Mouse (Mus musculus): ENCODE measurements around the gene Olfr205. TPM values are rescaled to one million over a fixed set of nuclear protein-coding genes. Genes with fewer than 3 reads are reported as not detected.
"Not testable (repeated sequence)": the region's sequence is repeated elsewhere in the genome, so short reads cannot be mapped to it uniquely, and the experiment has no call there.

The Olfr205 gene
- polyA plus RNA-seq (2012; ENCODE audit: insufficient read depth, insufficient read length, missing spikeins), result not detected in 2 replicates

DNA sequence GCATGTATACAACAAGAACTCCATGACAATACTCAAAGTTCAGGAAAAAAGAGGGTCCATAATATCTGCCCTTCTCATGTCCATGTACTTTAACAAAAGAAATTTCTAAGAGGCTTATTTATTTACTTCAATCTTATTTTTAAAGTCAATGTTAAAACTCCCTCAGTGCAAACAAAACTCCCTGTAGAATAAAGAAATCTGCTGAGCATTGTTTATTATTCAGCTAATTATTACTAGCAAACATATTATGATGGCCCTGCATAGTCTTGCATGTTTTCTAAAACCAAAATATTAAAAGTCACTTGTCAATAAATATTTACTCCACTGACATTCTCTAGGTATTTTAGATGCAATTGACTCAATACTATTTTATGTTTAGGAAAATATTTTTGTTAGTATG lies at the start of gene Olfr205:
TSS of gene Olfr205 (minus strand) at position 101 of the 400 bp plus-strand sequence.
- Histone ChIP-seq H3K27ac (replicated peaks; ENCODE audit: low read depth, low read length) (no peak within 1 kb of the TSS), H3K4me1 (ENCODE audit: control insufficient read depth, insufficient read depth, insufficient read length, low read length) (no peaks in the 10 kb centered on the region), H3K4me3 (ENCODE audit: insufficient read depth, low read depth, low read length) (no peak within 1 kb of the TSS)

DNA sequence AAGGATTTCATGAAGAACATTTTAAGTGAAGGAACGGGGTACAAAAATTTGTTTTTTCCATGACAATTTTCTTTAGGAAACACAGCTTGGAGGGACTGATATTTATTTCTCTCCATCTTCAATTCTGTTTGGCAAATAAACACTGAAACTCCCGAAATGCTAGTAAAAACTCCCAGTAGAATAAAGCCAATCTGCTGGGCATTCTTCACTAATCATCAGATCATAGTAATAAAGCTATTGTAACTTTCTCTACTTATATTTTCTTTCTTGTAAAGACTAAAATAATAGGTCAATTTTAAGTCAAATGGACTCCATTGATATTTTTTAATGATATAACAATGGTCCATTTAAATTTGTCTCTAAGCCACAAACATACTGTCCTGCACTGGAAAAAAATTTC lies 33.0 kb upstream of the Olfr205 start, which contains the start of gene Olfr209:
TSS of gene Olfr209 (minus strand) at position 101 of the 400 bp plus-strand sequence.
- no peak within 1 kb of the TSS for H3K4me3 ChIP-seq (ENCODE audit: insufficient read depth, low read depth, low read length)
- H3K4me1 ChIP-seq (ENCODE audit: control insufficient read depth, insufficient read depth, insufficient read length, low read length), result no peaks in the 10 kb centered on the region
- no peak within 1 kb of the TSS for H3K27ac ChIP-seq (replicated peaks; ENCODE audit: low read depth, low read length)

GRCm38 (mm10) chr16:59349146-59349545 lies 18.2 kb upstream of the Olfr205 start, which contains the start of gene Olfr206:
Gene Olfr206 (minus strand): TSS chr16:59349246.
- H3K4me1 ChIP-seq (ENCODE audit: control insufficient read depth, insufficient read depth, insufficient read length, low read length), result no peaks in the 10 kb centered on the region
- H3K27ac ChIP-seq (replicated peaks; ENCODE audit: low read depth, low read length), result no peak within 1 kb of the TSS

DNA sequence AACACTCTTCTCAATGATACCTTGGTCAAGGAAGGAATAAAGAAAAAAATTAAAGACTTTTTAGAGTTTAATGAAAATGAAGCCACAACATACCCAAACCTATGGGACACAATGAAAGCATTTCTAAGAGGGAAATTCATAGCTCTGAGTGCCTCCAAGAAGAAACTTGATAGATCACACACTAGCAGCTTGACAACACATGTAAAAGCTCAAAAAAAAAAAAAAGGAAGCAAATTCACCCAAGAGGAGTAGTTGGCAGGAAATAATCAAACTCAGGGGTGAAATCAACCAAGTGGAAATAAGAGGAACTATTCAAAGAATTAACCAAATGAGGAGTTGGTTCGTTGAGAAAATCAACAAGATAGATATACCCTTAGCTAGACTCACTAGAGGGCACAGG lies 7.7 kb downstream of the Olfr205 start:
- H3K4me3 ChIP-seq (ENCODE audit: insufficient read depth, low read depth, low read length); H3K27ac ChIP-seq (replicated peaks; ENCODE audit: low read depth, low read length); H3K4me1 ChIP-seq (ENCODE audit: control insufficient read depth, insufficient read depth, insufficient read length, low read length): not testable (repeated sequence)

More at GRCm38 (mm10) chr16:59349146-59349545, 18.2 kb upstream of the Olfr205 start, which contains the start of gene Olfr206:
- no peak within 1 kb of the TSS for H3K4me3 ChIP-seq (ENCODE audit: insufficient read depth, low read depth, low read length)

DNA sequence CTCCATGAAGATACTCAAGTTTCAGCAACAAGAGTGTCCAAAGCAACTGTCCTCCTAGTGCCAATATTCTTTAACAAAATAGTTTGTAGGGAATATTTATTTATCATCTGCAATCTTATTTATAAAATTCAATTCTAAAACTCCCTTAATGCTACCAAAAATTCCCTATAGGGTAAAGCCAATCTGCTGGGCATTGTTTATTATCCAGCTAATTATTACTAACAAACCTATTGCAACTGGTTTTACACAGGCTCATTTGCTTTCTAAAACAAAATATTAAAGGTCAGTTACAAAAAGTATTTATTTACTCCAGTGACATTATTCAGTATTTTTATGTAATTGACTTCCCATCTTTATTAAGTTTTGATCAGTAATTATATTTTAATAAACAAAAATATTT lies 12.8 kb downstream of the Olfr205 start, which contains the start of gene Olfr204:
TSS of gene Olfr204 (minus strand) at position 101 of the 400 bp plus-strand sequence.
- Histone ChIP-seq H3K27ac (replicated peaks; ENCODE audit: low read depth, low read length) (no peak within 1 kb of the TSS), H3K4me1 (ENCODE audit: control insufficient read depth, insufficient read depth, insufficient read length, low read length) (no peaks in the 10 kb centered on the region)

GRCm38 (mm10) chr16:59298581-59298980 lies 32.4 kb downstream of the Olfr205 start, which contains the start of gene Olfr203:
Gene Olfr203 (plus strand): TSS chr16:59298881.
- Histone ChIP-seq H3K4me1 (ENCODE audit: control insufficient read depth, insufficient read depth, insufficient read length, low read length) (no peaks in the 10 kb centered on the region), H3K4me3 (ENCODE audit: insufficient read depth, low read depth, low read length) (no peak within 1 kb of the TSS), H3K27ac (replicated peaks; ENCODE audit: low read depth, low read length) (no peak within 1 kb of the TSS)

More for the DNA sequence above, 12.8 kb downstream of the Olfr205 start, which contains the start of gene Olfr204:
- no peak within 1 kb of the TSS for H3K4me3 ChIP-seq (ENCODE audit: insufficient read depth, low read depth, low read length)

- not testable (repeated sequence) for H3K4me3 ChIP-seq (ENCODE audit: insufficient read depth, low read depth, low read length); H3K4me1 ChIP-seq (ENCODE audit: control insufficient read depth, insufficient read depth, insufficient read length, low read length)
Observed at GRCm38 (mm10) chr16:59287576-59287975, 43.4 kb downstream of the Olfr205 start.

GRCm38 (mm10) chr16:59286693-59287092 lies 44.2 kb downstream of the Olfr205 start, which contains the start of gene Olfr202:
Gene Olfr202 (minus strand): TSS chr16:59286793.
- H3K27ac ChIP-seq (replicated peaks; ENCODE audit: low read depth, low read length), result no peak within 1 kb of the TSS
- H3K4me1 ChIP-seq (ENCODE audit: control insufficient read depth, insufficient read depth, insufficient read length, low read length), result no peaks in the 10 kb centered on the region
- no peak within 1 kb of the TSS for H3K4me3 ChIP-seq (ENCODE audit: insufficient read depth, low read depth, low read length)

More at GRCm38 (mm10) chr16:59287576-59287975, 43.4 kb downstream of the Olfr205 start:
- not testable (repeated sequence) for H3K27ac ChIP-seq (replicated peaks; ENCODE audit: low read depth, low read length)

DNA sequence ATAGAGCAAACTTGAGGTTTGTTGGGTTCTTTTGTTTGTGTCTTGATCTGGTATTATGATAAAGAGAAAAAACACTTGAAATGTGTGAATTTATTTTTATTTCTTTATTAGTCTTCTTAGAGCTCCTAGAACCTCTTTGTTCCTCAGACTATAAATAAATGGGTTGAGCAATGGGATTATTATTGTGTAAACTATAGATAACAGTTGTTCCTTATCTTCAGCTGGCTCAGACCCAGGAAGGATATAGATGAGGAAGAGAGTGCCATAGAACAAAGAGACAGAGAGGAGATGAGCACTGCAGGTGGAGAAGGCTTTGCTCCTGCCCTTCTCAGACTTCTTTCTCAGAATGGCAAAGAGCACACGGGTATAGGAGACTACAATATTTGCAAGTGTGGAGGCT lies 47.5 kb downstream of the Olfr205 start:
- Histone ChIP-seq H3K4me1 (ENCODE audit: control insufficient read depth, insufficient read depth, insufficient read length, low read length) (no peaks in the 10 kb centered on the region), H3K27ac (replicated peaks; ENCODE audit: low read depth, low read length) (no peak overlapping the region), H3K4me3 (ENCODE audit: insufficient read depth, low read depth, low read length) (no peak overlapping the region)

DNA sequence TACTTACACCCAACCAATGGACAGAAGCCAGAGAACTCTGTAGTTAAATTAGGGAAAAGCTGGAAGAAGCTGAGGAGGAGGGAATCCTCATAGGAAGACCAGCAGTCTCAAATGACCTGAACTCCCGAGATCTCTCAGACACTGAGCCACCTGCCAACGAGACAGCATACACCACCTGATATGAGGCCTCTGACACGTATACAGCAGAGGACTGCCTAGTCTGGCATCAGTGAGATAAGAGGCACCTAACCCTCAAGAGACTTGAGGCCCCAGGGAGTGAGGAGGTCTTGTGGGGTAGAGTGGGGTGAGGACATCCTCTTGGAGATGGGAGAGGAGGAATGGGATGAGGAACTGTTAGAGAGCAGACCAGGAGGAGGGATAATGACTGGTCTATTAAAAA lies 50.4 kb downstream of the Olfr205 start:
- Histone ChIP-seq H3K27ac (replicated peaks; ENCODE audit: low read depth, low read length) (no peak overlapping the region), H3K4me3 (ENCODE audit: insufficient read depth, low read depth, low read length) (no peak overlapping the region), H3K4me1 (ENCODE audit: control insufficient read depth, insufficient read depth, insufficient read length, low read length) (no peaks in the 10 kb centered on the region)

Other genes with a start within 250 kb of the Olfr205 start
- not detected in 2 replicates for gene Olfr191, start 241.3 kb downstream of the Olfr205 start, polyA plus RNA-seq (2012; ENCODE audit: insufficient read depth, insufficient read length, missing spikeins)
- gene Olfr193, start 219.3 kb downstream of the Olfr205 start, polyA plus RNA-seq (2012; ENCODE audit: insufficient read depth, insufficient read length, missing spikeins), result not detected in 2 replicates
- gene Olfr194, start 210.1 kb downstream of the Olfr205 start, polyA plus RNA-seq (2012; ENCODE audit: insufficient read depth, insufficient read length, missing spikeins), result not detected in 2 replicates
- gene Olfr195, start 184.1 kb downstream of the Olfr205 start, polyA plus RNA-seq (2012; ENCODE audit: insufficient read depth, insufficient read length, missing spikeins), result not detected in 2 replicates
- not detected in 2 replicates for gene Olfr196, start 160.7 kb downstream of the Olfr205 start, polyA plus RNA-seq (2012; ENCODE audit: insufficient read depth, insufficient read length, missing spikeins)
- not detected in 2 replicates for gene Olfr198, start 127.6 kb downstream of the Olfr205 start, polyA plus RNA-seq (2012; ENCODE audit: insufficient read depth, insufficient read length, missing spikeins)
- gene Olfr199, start 111.4 kb downstream of the Olfr205 start, polyA plus RNA-seq (2012; ENCODE audit: insufficient read depth, insufficient read length, missing spikeins), result not detected in 2 replicates
- not detected in 2 replicates for gene Olfr201, start 58.5 kb downstream of the Olfr205 start, polyA plus RNA-seq (2012; ENCODE audit: insufficient read depth, insufficient read length, missing spikeins)
- not detected in 2 replicates for gene Olfr202, start 44.3 kb downstream of the Olfr205 start, polyA plus RNA-seq (2012; ENCODE audit: insufficient read depth, insufficient read length, missing spikeins)
- not detected in 2 replicates for gene Olfr203, start 32.3 kb downstream of the Olfr205 start, polyA plus RNA-seq (2012; ENCODE audit: insufficient read depth, insufficient read length, missing spikeins)
- gene Olfr204, start 12.9 kb downstream of the Olfr205 start, polyA plus RNA-seq (2012; ENCODE audit: insufficient read depth, insufficient read length, missing spikeins), result not detected in 2 replicates
- gene Olfr206, start 18.1 kb upstream of the Olfr205 start, polyA plus RNA-seq (2012; ENCODE audit: insufficient read depth, insufficient read length, missing spikeins), result not detected in 2 replicates
- gene Olfr209, start 32.9 kb upstream of the Olfr205 start, polyA plus RNA-seq (2012; ENCODE audit: insufficient read depth, insufficient read length, missing spikeins), result not detected in 2 replicates
- gene Gabrr3, start 76.2 kb upstream of the Olfr205 start, polyA plus RNA-seq (2012; ENCODE audit: insufficient read depth, insufficient read length, missing spikeins), result not detected in 2 replicates
- gene Riox2, start 140.6 kb upstream of the Olfr205 start, polyA plus RNA-seq (2012; ENCODE audit: insufficient read depth, insufficient read length, missing spikeins), result 15.4 and 16.0 TPM in 2 replicates

Data from brown adipose tissue, adult 24 weeks (tissue).